28 mouse cellular contexts compared by ENCODE assay signal in the genomic region with DNA sequence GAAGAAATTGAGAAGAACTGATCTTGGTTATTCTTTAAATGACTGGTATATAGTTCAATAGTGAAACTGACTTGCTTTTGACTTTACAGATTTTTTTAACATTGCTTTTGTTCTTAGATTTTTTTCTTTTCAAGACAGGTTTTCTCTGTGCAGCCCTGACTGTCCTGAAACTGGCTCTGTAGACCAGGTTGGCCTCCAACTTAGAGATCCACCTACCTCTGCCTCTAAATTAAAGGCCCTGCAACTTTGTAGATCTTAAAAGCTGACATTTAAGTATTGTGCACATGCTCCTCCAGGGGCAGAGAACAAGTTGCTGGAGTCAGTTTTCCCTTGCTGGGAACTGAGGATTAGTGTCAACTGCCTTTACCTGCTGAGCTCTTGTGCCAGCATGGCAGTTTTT.
"Had no signal": no experiment of that assay in that cellular context is flagged by ENCODE, and none has a peak within 500 bp of the region (broad histone marks: within the 10 kb centered on the region; RNA-seq: fewer than 3 reads in every experiment).

No protein-coding gene starts in this region.

- ATAC-seq: forebrain, embryonic 13.5 days; forebrain, embryonic 14.5 days; forebrain, embryonic 15.5 days; forebrain, embryonic 16.5 days; forebrain, postnatal 0 days had no signal

- H3K27ac ChIP-seq: embryonic facial prominence, embryonic 12.5 days; embryonic facial prominence, embryonic 13.5 days; embryonic facial prominence, embryonic 15.5 days; forebrain, embryonic 10.5 days; forebrain, embryonic 12.5 days; forebrain, embryonic 13.5 days; forebrain, embryonic 15.5 days; gastrocnemius, adult 2 months; heart, adult 2 months had no signal

- H3K9ac ChIP-seq: embryonic facial prominence, embryonic 12.5 days; embryonic facial prominence, embryonic 13.5 days; embryonic facial prominence, embryonic 15.5 days; forebrain, embryonic 12.5 days; forebrain, embryonic 13.5 days; forebrain, embryonic 15.5 days; forebrain, postnatal 0 days had no signal

- H3K4me2 ChIP-seq: embryonic facial prominence, embryonic 12.5 days; embryonic facial prominence, embryonic 13.5 days; embryonic facial prominence, embryonic 15.5 days; forebrain, embryonic 12.5 days; forebrain, embryonic 13.5 days; forebrain, embryonic 15.5 days had no signal

- H3K4me1 ChIP-seq: embryonic facial prominence, embryonic 12.5 days; embryonic facial prominence, embryonic 13.5 days; embryonic facial prominence, embryonic 15.5 days; forebrain, embryonic 10.5 days; forebrain, embryonic 12.5 days; forebrain, embryonic 13.5 days; forebrain, embryonic 15.5 days had no signal

- H3K27me3 ChIP-seq: embryonic facial prominence, embryonic 12.5 days; embryonic facial prominence, embryonic 13.5 days; embryonic facial prominence, embryonic 15.5 days; forebrain, embryonic 12.5 days; forebrain, embryonic 13.5 days; forebrain, embryonic 15.5 days had no signal

- H3K4me3 ChIP-seq: embryonic facial prominence, embryonic 12.5 days; embryonic facial prominence, embryonic 13.5 days; embryonic facial prominence, embryonic 15.5 days; erythroblast, embryonic 14.5 days; forebrain, embryonic 10.5 days; forebrain, embryonic 12.5 days; forebrain, embryonic 13.5 days; forebrain, embryonic 15.5 days; gastrocnemius, adult 2 months; heart, adult 2 months had no signal

- H3K36me3 ChIP-seq: embryonic facial prominence, embryonic 12.5 days; embryonic facial prominence, embryonic 13.5 days; embryonic facial prominence, embryonic 15.5 days; forebrain, embryonic 10.5 days; forebrain, embryonic 12.5 days; forebrain, embryonic 15.5 days had no signal

- H3K9me3 ChIP-seq: embryonic facial prominence, embryonic 12.5 days; embryonic facial prominence, embryonic 13.5 days; embryonic facial prominence, embryonic 15.5 days; forebrain, embryonic 10.5 days; forebrain, embryonic 12.5 days; forebrain, embryonic 13.5 days; forebrain, embryonic 15.5 days had no signal

- DNase-seq: cerebellum, adult 2 months; cerebellum, adult 8-10 months; cerebellum, adult 9-10 months; cerebellum, adult 9-11 months; cerebellum, postnatal 10 days; cerebellum, postnatal 14 days; cerebellum, postnatal 25 days; cerebellum, postnatal 36 days; embryo, embryonic 11 days; forebrain, postnatal 0 days; gastrocnemius, adult 2 months; gastrocnemius, postnatal 10 days; gastrocnemius, postnatal 14 days; gastrocnemius, postnatal 25 days; gastrocnemius, postnatal 36 days; heart, adult 11 months; heart, adult 18-20 months; heart, adult 2 months had no signal
